Mouse (Mus musculus): ENCODE results near the gene Cnbd2. TPM values are rescaled to one million over a fixed set of nuclear protein-coding genes. Genes with fewer than 3 reads are reported as not detected.
"Not testable (repeated sequence)": the region's sequence is repeated elsewhere in the genome, so short reads cannot be mapped to it uniquely, and the experiment has no call there.

Cnbd2 gene
- polyA plus RNA-seq, 1 experiment = not detected

- Histone ChIP-seq H3K4me1 (ENCODE audit: control insufficient read depth, insufficient read depth, low read length) (peaks cover 2% of the 10 kb centered on the region; the same call in 1 of the 2 replicates), H3K4me3 (ENCODE audit: insufficient read depth, low read depth, low read length) (no peak overlapping the region), H3K27ac (ENCODE audit: insufficient read depth, low read depth, low read length) (no peak overlapping the region)
- 40% methylated on average over 5 of the region's 5 CpGs for WGBS
- no peak for TF ChIP-seq POLR2A (IDR thresholded peaks at IDR 0.05; ENCODE audit: insufficient read depth, low read depth, low read length)
- no peak for TF ChIP-seq CTCF (IDR thresholded peaks at IDR 0.05; ENCODE audit: insufficient read depth, low read depth, low read length)
Observed at GRCm38 (mm10) chr2:156393155-156393828, 81.2 kb downstream of the Cnbd2 start.

- 94% methylated on average over 4 of the region's 4 CpGs for WGBS
- H3K4me1 ChIP-seq (ENCODE audit: control insufficient read depth, insufficient read depth, low read length) = peaks cover 2% of the 10 kb centered on the region; the same call in 1 of the 2 replicates
Observed at GRCm38 (mm10) chr2:156394282-156394681, 82.2 kb downstream of the Cnbd2 start.

GRCm38 (mm10) chr2:156396096-156396495 is 84.0 kb downstream of the Cnbd2 start:
- TF ChIP-seq POLR2A (IDR thresholded peaks at IDR 0.05; ENCODE audit: insufficient read depth, low read depth, low read length) (no peak), CTCF (IDR thresholded peaks at IDR 0.05; ENCODE audit: insufficient read depth, low read depth, low read length) (no peak)
- Histone ChIP-seq H3K4me1 (ENCODE audit: control insufficient read depth, insufficient read depth, low read length) (peaks cover 6% of the 10 kb centered on the region), H3K4me3 (ENCODE audit: insufficient read depth, low read depth, low read length) (no peak overlapping the region), H3K27ac (ENCODE audit: insufficient read depth, low read depth, low read length) (no peak overlapping the region)
- WGBS = 72% methylated on average over 2 of the region's 2 CpGs

More at GRCm38 (mm10) chr2:156394282-156394681, 82.2 kb downstream of the Cnbd2 start:
- H3K27ac ChIP-seq (ENCODE audit: insufficient read depth, low read depth, low read length) = no peak overlapping the region
- TF ChIP-seq CTCF (IDR thresholded peaks at IDR 0.05; ENCODE audit: insufficient read depth, low read depth, low read length) = no peak
- TF ChIP-seq POLR2A (IDR thresholded peaks at IDR 0.05; ENCODE audit: insufficient read depth, low read depth, low read length) = no peak
- H3K4me3 ChIP-seq (ENCODE audit: insufficient read depth, low read depth, low read length) = no peak overlapping the region

- no peak overlapping the region for H3K4me3 ChIP-seq (ENCODE audit: insufficient read depth, low read depth, low read length)
- H3K27ac ChIP-seq (ENCODE audit: insufficient read depth, low read depth, low read length) = no peak overlapping the region
- H3K4me1 ChIP-seq (ENCODE audit: control insufficient read depth, insufficient read depth, low read length) = peaks cover 15% of the 10 kb centered on the region
- TF ChIP-seq POLR2A (IDR thresholded peaks at IDR 0.05; ENCODE audit: insufficient read depth, low read depth, low read length) (no peak), CTCF (IDR thresholded peaks at IDR 0.05; ENCODE audit: insufficient read depth, low read depth, low read length) (no peak)
- 95% methylated on average over 7 of the region's 7 CpGs for WGBS
Observed at GRCm38 (mm10) chr2:156397988-156398387, 85.9 kb downstream of the Cnbd2 start.

GRCm38 (mm10) chr2:156399485-156399884 is 87.4 kb downstream of the Cnbd2 start:
- TF ChIP-seq CTCF (IDR thresholded peaks at IDR 0.05; ENCODE audit: insufficient read depth, low read depth, low read length) (no peak), POLR2A (IDR thresholded peaks at IDR 0.05; ENCODE audit: insufficient read depth, low read depth, low read length) (no peak)
- no peak overlapping the region for H3K4me3 ChIP-seq (ENCODE audit: insufficient read depth, low read depth, low read length)
- no peak overlapping the region for H3K27ac ChIP-seq (ENCODE audit: insufficient read depth, low read depth, low read length)
- peaks cover 15% of the 10 kb centered on the region for H3K4me1 ChIP-seq (ENCODE audit: control insufficient read depth, insufficient read depth, low read length)
- WGBS = 63% methylated on average over 1 of the region's 1 CpGs

GRCm38 (mm10) chr2:156401331-156401730 is 89.2 kb downstream of the Cnbd2 start:
- Histone ChIP-seq H3K27ac (ENCODE audit: insufficient read depth, low read depth, low read length) (peak overlapping the region; percentile 11), H3K4me3 (ENCODE audit: insufficient read depth, low read depth, low read length) (no peak overlapping the region)
- TF ChIP-seq POLR2A (IDR thresholded peaks at IDR 0.05; ENCODE audit: insufficient read depth, low read depth, low read length) (0 out of 2 replicates have a peak, but pooled peaks have one; percentile 6), CTCF (IDR thresholded peaks at IDR 0.05; ENCODE audit: insufficient read depth, low read depth, low read length) (no peak)

GRCm38 (mm10) chr2:156402036-156402435 is 89.9 kb downstream of the Cnbd2 start:
- no peak overlapping the region for H3K4me3 ChIP-seq (ENCODE audit: insufficient read depth, low read depth, low read length)
- 0 out of 2 replicates have a peak overlapping the region, but pooled peaks have one; percentile 8 for H3K27ac ChIP-seq (ENCODE audit: insufficient read depth, low read depth, low read length)
- WGBS = 94% methylated on average over 3 of the region's 3 CpGs

More at GRCm38 (mm10) chr2:156401331-156401730, 89.2 kb downstream of the Cnbd2 start:
- H3K4me1 ChIP-seq (ENCODE audit: control insufficient read depth, insufficient read depth, low read length) = peaks cover 15% of the 10 kb centered on the region
- WGBS = 6% methylated on average over 9 of the region's 9 CpGs

GRCm38 (mm10) chr2:156406987-156407386 is 94.9 kb downstream of the Cnbd2 start:
- no peak for TF ChIP-seq POLR2A (IDR thresholded peaks at IDR 0.05; ENCODE audit: insufficient read depth, low read depth, low read length)
- TF ChIP-seq CTCF (IDR thresholded peaks at IDR 0.05; ENCODE audit: insufficient read depth, low read depth, low read length) = no peak
- H3K27ac ChIP-seq (ENCODE audit: insufficient read depth, low read depth, low read length) = peak overlapping the region; percentile 25
- WGBS = 32% methylated on average over 3 of the region's 3 CpGs
- no peak overlapping the region for H3K4me3 ChIP-seq (ENCODE audit: insufficient read depth, low read depth, low read length)
- peaks cover 24% of the 10 kb centered on the region for H3K4me1 ChIP-seq (ENCODE audit: control insufficient read depth, insufficient read depth, low read length)

More at GRCm38 (mm10) chr2:156402036-156402435, 89.9 kb downstream of the Cnbd2 start:
- TF ChIP-seq CTCF (IDR thresholded peaks at IDR 0.05; ENCODE audit: insufficient read depth, low read depth, low read length) = no peak
- peaks cover 19% of the 10 kb centered on the region for H3K4me1 ChIP-seq (ENCODE audit: control insufficient read depth, insufficient read depth, low read length)

- 12% methylated on average over 8 of the region's 8 CpGs for WGBS
- Histone ChIP-seq H3K27ac (ENCODE audit: insufficient read depth, low read depth, low read length) (peak overlapping the region; percentile 35; the same call in 1 of the 2 replicates), H3K4me1 (ENCODE audit: control insufficient read depth, insufficient read depth, low read length) (peaks cover 20% of the 10 kb centered on the region), H3K4me3 (ENCODE audit: insufficient read depth, low read depth, low read length) (no peak overlapping the region)
- TF ChIP-seq POLR2A (IDR thresholded peaks at IDR 0.05; ENCODE audit: insufficient read depth, low read depth, low read length) (no peak), CTCF (IDR thresholded peaks at IDR 0.05; ENCODE audit: insufficient read depth, low read depth, low read length) (no peak)
Observed at GRCm38 (mm10) chr2:156408168-156408567, 96.1 kb downstream of the Cnbd2 start.

GRCm38 (mm10) chr2:156411348-156411747 is 99.2 kb downstream of the Cnbd2 start:
- H3K27ac ChIP-seq (ENCODE audit: insufficient read depth, low read depth, low read length); H3K4me3 ChIP-seq (ENCODE audit: insufficient read depth, low read depth, low read length): not testable (repeated sequence)
- WGBS = 76% methylated on average over 7 of the region's 7 CpGs
- peaks cover 21% of the 10 kb centered on the region for H3K4me1 ChIP-seq (ENCODE audit: control insufficient read depth, insufficient read depth, low read length)
